Mouse (Mus musculus) forebrain, postnatal 0 days (tissue): ENCODE measurements around the gene Crtap. TPM values are rescaled to one million over a fixed set of nuclear protein-coding genes. Genes with fewer than 3 reads are reported as not detected.

Experiments used
- ATAC-seq: fragments of 200-750 bp; cut with Nextera tagmentation; 2 replicates; pipeline ENCODE4 v1.8.0; 2017; ENCODE audit warnings: mild to moderate bottlenecking, moderate library complexity
- DNase-seq: peaks from one replicate; pipeline ENCODE4 v3.0.0-alpha.2; 2015
- H3K27ac ChIP-seq: fragments of 300-500 bp; sonication (generic); 2 replicates; pipeline ENCODE4 v1.5.1; 2014; ENCODE audit warnings: low read depth, mild to moderate bottlenecking, antibody characterized with exemption, low read length, moderate library complexity, mixed read lengths
- H3K27me3 ChIP-seq: fragments of 300-500 bp; sonication (generic); 2 replicates; pipeline ENCODE4 v1.6.1; 2014; ENCODE audit warnings: mild to moderate bottlenecking, low read length, mixed read lengths; ENCODE audit not compliant: insufficient read depth
- H3K36me3 ChIP-seq: fragments of 300-500 bp; sonication (generic); 2 replicates; pipeline ENCODE4 v1.6.1; 2014; ENCODE audit warnings: mild to moderate bottlenecking, moderate library complexity; ENCODE audit not compliant: insufficient read depth
- H3K4me1 ChIP-seq: fragments of 300-500 bp; sonication (generic); 2 replicates; pipeline ENCODE4 v1.6.1; 2014; ENCODE audit warnings: antibody characterized with exemption; ENCODE audit not compliant: insufficient read depth
- H3K4me2 ChIP-seq: fragments of 300-500 bp; sonication (generic); 2 replicates; pipeline ENCODE4 v1.6.1; 2014; ENCODE audit warnings: low read depth, mild to moderate bottlenecking, moderate library complexity
- H3K4me3 ChIP-seq: fragments of 300-500 bp; sonication (generic); 2 replicates; pipeline ENCODE4 v1.5.1; 2014; ENCODE audit warnings: low read depth, low read length, mixed read lengths
- H3K9ac ChIP-seq: fragments of 300-500 bp; sonication (generic); 2 replicates; pipeline ENCODE4 v1.6.1; 2014; ENCODE audit warnings: mild to moderate bottlenecking
- H3K9me3 ChIP-seq: fragments of 300-500 bp; sonication (generic); 2 replicates; pipeline ENCODE4 v1.6.1; 2016; ENCODE audit warnings: low read length
- CTCF ChIP-seq: sonication (generic); IDR thresholded peaks from 2 replicates; pipeline ENCODE4 v1.5.1; 2016; ENCODE audit warnings: antibody characterized with exemption, control low read depth, low read depth
- WGBS: fragments of 180-500 bp; shearing (Covaris S2); extraction: QIAGEN DNeasy Blood & Tissue Kit; methylation state at CpG from one replicate; pipeline ENCODE4 v1.1.7; 2014; 5-methylcytosine and 5-hydroxymethylcytosine counted together
- polyA plus RNA-seq: library from polyadenylated mRNA; unstranded; fragments of >200 nt; fragmentation: Nextera tagmentation; extraction: Ambion mirVana; gene quantifications from 2 replicates; pipeline ENCODE4 v1.2.1, GENCODE M21; 2015
- total RNA-seq: library from RNA; depleted of rRNA; stranded (reverse); fragments of >200 nt; gene quantifications from 2 replicates; pipeline ENCODE4 v1.2.3, GENCODE M21; 2014

Crtap gene
- total and polyA plus RNA-seq, 2 experiments from 2014 or later, result 14.2 to 25.5 TPM

DNA sequence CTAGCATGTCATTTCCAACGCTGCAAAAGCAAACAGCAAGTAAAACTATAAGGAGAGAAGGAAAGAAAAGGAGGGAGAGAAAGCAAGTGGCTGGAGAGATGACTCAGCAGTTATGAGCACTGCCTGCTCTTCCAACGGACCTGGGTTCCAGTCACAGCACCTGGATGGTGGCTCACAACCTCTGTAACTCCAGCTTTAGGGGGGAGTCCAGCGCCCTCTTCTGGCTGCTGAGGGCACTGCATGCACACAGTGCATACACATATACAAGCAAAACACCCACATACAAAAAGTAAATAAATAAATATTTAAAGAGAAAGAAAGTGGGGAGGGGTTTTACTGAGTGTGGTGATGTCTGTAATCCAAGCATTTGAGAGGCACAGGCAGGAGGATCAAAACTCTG is 30.6 kb upstream of the Crtap start:
- no peaks in the 10 kb centered on the region for H3K4me1 ChIP-seq
- no peak for ATAC-seq

DNA sequence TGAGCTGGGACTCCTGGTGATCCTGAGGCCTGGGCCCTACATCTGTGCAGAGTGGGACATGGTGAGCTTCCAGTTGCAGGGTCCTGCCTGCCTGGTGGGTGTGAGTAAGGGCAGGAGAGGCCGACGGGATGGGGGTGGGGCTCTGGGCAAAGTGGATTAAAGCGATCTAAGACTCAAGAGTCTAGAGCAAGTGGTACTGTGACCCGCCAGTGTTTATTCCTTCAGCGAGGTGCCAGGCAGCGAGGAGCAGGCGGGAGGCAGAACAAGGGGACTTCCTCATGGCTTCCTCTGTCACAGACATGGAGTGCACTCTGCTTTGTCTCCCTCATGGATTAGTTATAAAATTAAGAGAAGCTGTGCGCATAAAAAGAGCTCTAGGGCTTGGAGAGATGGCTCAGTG is 30.0 kb upstream of the Crtap start:
- TF ChIP-seq CTCF, result no peak
- Histone ChIP-seq H3K9me3 (no peaks in the 10 kb centered on the region), H3K4me3 (no peak overlapping the region), H3K9ac (no peak overlapping the region), H3K36me3 (0 out of 2 replicates have a peak, but pooled peaks cover under 1% of the 10 kb centered on the region), H3K27me3 (no peaks in the 10 kb centered on the region), H3K4me2 (no peak overlapping the region), H3K4me1 (no peaks in the 10 kb centered on the region), H3K27ac (no peak overlapping the region)
- 77% methylated on average over 8 of the region's 8 CpGs for WGBS
- DNase-seq, result no peak
- ATAC-seq, result no peak

More for the DNA sequence above, 30.6 kb upstream of the Crtap start:
- Histone ChIP-seq H3K4me3 (no peak overlapping the region), H3K9me3 (no peaks in the 10 kb centered on the region), H3K27me3 (no peaks in the 10 kb centered on the region), H3K36me3 (peaks cover 3% of the 10 kb centered on the region; the same call in 1 of the 2 replicates), H3K4me2 (no peak overlapping the region), H3K27ac (no peak overlapping the region), H3K9ac (no peak overlapping the region)
- no peak for TF ChIP-seq CTCF
- no peak for DNase-seq
- WGBS, result 74% methylated on average over 3 of the region's 3 CpGs

DNA sequence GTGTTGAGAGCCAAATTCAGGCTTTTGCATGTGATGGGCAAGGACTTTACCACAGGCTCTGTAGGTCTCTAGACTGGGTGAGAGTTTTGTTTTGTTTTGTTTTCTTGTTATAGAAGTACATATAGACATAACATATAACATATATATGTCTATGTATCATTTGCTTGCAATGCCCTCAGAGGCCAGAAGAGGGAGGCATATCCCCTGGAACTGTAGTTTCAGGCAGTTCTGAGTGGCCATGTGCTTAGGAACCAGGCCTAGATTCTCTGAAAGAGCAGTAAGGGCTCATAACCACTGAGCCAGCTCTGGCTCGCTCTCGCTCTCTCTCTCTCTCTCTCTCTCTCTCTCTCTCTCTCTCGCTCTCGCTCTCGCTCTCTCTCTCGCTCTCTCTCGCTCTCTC is 27.7 kb upstream of the Crtap start:
- no peaks in the 10 kb centered on the region for H3K9me3 ChIP-seq
- no peaks in the 10 kb centered on the region for H3K36me3 ChIP-seq
- H3K27ac ChIP-seq, result no peak overlapping the region
- 90% methylated on average over 7 of the region's 7 CpGs for whole genome bisulfite sequencing
- H3K9ac ChIP-seq, result no peak overlapping the region
- no peaks in the 10 kb centered on the region for H3K27me3 ChIP-seq
- H3K4me2 ChIP-seq, result no peak overlapping the region
- H3K4me3 ChIP-seq, result no peak overlapping the region
- DNase-seq (peak; percentile 46), ATAC-seq (no peak)
- peak; percentile 65 for TF ChIP-seq CTCF
- no peaks in the 10 kb centered on the region for H3K4me1 ChIP-seq

DNA sequence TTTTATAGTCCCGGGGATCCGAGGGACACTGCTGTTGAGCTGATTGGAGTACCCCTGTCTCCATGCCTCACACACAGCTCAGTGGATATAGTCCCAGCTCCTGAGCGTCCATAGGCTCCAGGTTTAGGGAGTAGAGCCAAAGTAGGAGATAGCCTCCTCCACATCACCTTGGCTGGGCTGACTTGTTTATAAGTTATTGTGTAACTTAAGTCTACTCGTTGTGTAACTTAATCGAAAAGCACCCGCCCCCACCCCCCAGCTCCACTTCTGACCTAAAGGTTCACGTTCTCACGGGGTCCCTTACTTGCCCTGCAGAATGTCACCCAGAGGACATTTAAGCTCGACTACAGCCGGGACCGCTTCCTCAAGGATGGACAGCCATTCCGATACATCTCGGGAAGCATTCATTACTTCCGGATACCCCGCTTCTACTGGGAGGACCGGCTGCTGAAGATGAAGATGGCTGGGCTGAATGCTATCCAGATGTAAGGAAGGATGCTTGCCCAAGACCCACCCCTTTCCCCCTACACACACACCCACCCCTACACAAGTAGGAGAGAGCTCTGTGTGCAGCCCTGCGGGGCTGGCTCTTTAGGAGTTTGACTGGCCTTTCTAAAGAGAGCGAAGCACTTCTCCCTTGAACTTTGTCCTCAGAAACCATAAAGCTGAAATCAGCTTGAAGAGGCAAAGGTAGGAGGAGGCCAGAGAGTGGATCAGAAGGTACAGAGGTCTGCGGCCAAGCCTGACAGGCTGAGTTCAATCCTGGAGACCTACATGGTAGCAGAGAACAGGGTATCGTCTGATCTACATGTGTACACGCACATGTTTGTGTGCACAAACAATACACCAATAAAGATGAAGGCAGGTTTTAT is 26.4 kb upstream of the Crtap start:
- WGBS, result 95% methylated on average over 21 of the region's 21 CpGs
- H3K27me3 ChIP-seq, result no peaks in the 10 kb centered on the region
- H3K4me1 ChIP-seq, result no peaks in the 10 kb centered on the region
- H3K27ac ChIP-seq, result no peak overlapping the region
- DNase-seq (no peak), ATAC-seq (no peak)
- TF ChIP-seq CTCF, result no peak
- H3K4me2 ChIP-seq, result no peak overlapping the region
- no peaks in the 10 kb centered on the region for H3K9me3 ChIP-seq
- H3K4me3 ChIP-seq, result no peak overlapping the region
- H3K36me3 ChIP-seq, result no peaks in the 10 kb centered on the region
- H3K9ac ChIP-seq, result no peak overlapping the region

DNA sequence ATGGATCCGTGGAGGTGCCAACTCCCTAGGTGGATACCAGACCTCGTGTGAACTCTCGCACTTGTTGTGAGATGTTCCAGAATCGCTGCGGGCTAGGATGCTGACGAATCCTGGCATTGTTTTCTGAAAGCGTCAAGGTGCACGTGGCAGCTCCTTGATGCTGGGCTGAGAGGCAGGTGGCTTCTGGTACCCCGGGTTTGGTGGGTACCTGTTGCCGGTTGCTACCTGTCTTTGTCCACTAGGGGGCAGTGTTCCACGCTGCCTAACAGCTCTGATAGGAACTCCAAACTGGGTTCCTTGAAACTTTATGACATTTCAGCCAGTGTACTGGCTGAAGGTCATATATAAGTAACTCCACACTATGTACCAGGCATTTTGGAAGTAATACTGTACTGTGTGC is 25.2 kb upstream of the Crtap start:
- H3K4me3 ChIP-seq, result no peak overlapping the region
- peak; percentile 90 for TF ChIP-seq CTCF
- no peak for ATAC-seq

DNA sequence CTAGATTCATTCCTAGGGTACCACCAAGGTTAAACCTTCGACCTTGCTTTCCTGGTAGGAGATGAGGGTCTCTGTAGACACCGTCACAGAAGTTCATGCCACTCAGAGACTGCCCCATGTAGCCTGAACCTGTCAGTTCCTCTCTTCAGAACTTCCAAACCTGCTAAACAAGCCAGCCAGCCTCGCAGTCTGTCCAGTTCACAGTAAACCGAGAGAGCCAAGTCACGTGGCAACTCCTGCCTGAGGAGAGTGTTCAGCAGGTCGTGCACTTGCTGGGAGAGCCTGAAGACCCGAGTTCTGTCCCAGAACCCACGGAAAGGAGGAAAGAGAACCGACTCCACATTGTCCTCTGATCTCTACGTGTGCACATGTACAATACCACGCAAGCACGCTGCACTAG is 23.4 kb upstream of the Crtap start:
- H3K4me2 ChIP-seq, result no peak overlapping the region
- H3K36me3 ChIP-seq, result peaks cover 4% of the 10 kb centered on the region; the same call in 1 of the 2 replicates
- no peak overlapping the region for H3K27ac ChIP-seq
- H3K4me3 ChIP-seq, result no peak overlapping the region
- DNase-seq (no peak), ATAC-seq (no peak)
- no peak overlapping the region for H3K9ac ChIP-seq
- H3K9me3 ChIP-seq, result no peaks in the 10 kb centered on the region
- WGBS, result 90% methylated on average over 12 of the region's 12 CpGs
- H3K4me1 ChIP-seq, result no peaks in the 10 kb centered on the region
- TF ChIP-seq CTCF, result no peak
- H3K27me3 ChIP-seq, result no peaks in the 10 kb centered on the region

More for the DNA sequence above, 25.2 kb upstream of the Crtap start:
- H3K9me3 ChIP-seq, result no peaks in the 10 kb centered on the region
- DNase-seq, result peak; percentile 76
- H3K9ac ChIP-seq, result no peak overlapping the region
- no peaks in the 10 kb centered on the region for H3K36me3 ChIP-seq
- WGBS, result 27% methylated on average over 11 of the region's 11 CpGs
- H3K4me1 ChIP-seq, result no peaks in the 10 kb centered on the region
- no peaks in the 10 kb centered on the region for H3K27me3 ChIP-seq
- H3K27ac ChIP-seq, result no peak overlapping the region
- no peak overlapping the region for H3K4me2 ChIP-seq

DNA sequence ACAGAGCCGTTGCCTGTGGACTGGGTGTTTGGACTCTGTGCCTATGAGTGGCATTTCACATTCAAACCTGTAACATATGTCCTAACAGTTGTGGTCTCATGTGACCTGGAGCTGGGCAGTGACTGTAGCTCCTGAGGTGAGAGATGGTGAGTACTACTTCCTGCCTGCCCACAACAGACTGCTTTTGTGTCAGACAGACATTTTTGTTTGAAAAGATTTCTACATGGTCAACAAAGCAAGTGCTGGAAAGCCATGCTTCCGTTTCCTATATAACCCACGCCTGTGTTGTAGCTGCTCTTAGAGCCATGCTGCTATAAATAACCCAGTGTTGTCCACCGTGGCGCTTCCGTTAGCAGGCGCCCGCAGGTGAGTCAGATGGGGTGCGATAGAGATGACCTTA is 21.9 kb upstream of the Crtap start:
- Histone ChIP-seq H3K4me2 (no peak overlapping the region), H3K9ac (no peak overlapping the region), H3K27ac (no peak overlapping the region), H3K4me3 (no peak overlapping the region), H3K36me3 (peaks cover 9% of the 10 kb centered on the region), H3K9me3 (no peaks in the 10 kb centered on the region), H3K27me3 (no peaks in the 10 kb centered on the region), H3K4me1 (no peaks in the 10 kb centered on the region)
- DNase-seq (no peak), ATAC-seq (no peak)
- 92% methylated on average over 9 of the region's 9 CpGs for whole genome bisulfite sequencing
- no peak for TF ChIP-seq CTCF
